Mouse (Mus musculus) induced T-regulatory cell, adult 2 months (primary cell): ENCODE results near the gene Mapk11.

Experiments
- DNase-seq: peaks from one replicate; pipeline ENCODE4 v3.0.0-alpha.2; 2012; ENCODE audit warnings: low read depth

The Mapk11 gene

DNA sequence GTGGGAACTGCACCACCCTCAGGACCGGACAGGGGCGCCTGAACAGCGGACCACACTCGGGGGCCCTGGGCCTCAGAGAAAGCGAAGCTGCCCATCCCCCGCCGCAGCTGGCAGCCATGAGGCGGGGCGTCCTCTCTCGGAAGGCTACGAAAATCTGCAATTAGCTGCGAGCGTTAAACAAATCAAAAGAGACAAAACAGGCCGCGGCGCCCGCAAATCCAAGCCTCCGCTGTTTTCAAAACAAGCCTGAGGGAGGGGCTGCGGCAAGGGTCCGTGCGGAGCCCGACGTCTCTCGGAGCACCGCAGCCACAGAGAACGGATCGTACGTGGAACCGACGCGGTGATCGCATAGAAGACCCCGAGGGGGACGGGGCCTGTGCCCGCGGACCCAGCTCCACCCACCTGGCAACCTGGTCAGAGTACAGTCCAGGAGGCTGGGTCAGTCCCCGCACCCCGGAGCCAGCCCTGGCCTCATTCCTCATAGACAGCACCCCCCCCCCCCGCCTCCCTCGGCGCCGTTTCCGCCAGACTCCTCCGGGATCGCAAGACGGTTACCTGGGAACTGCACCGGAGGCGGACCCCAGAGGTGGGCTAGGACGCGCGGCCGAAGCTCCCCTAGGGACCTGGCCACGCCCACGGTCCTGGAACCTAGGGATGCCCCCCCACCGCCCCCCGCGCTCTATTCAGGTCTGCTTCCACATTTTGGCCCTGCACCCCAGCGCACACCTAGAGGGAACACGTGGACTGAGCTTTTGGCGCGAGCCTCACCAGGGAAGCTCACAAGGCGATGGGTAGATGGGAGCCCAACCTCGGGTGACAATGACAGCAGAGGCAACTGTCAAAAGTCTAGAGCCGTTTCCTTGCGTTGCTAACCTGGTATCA, 23.8 kb upstream of the Mapk11 start:
- DNase-seq, result peak; percentile 46

DNA sequence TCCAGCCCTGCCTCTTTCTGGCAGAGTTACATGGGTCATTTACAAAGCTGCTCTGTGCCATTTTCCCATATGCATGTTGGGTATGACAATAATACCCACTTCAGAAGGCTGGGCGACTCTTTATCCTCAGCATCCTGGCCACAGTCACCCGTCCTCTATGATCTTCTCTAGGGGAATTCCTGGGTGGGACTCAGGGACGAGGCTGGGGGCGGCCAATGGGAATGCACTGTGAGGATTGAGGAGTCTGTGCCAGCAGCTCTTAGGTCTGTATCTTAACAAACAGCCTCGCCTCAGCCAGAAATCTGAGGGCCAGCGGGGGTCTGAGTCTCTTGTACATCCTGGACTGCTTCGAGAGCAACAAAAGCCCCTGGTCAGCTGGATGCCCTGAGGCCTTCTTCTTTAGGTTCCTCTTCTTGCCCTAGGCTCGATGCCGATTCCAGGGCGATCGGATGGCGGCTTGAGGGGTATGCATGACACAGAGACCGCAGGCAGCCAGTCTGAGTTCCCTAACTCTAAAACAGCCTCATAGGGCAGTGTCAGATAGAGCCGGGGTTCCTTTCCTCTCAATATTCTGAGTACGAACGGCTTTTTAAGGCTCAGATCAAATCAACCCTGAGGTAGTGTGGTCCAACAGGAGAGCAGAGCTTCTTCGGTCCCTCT, 23.0 kb upstream of the Mapk11 start:
- DNase-seq, result no peak

DNA sequence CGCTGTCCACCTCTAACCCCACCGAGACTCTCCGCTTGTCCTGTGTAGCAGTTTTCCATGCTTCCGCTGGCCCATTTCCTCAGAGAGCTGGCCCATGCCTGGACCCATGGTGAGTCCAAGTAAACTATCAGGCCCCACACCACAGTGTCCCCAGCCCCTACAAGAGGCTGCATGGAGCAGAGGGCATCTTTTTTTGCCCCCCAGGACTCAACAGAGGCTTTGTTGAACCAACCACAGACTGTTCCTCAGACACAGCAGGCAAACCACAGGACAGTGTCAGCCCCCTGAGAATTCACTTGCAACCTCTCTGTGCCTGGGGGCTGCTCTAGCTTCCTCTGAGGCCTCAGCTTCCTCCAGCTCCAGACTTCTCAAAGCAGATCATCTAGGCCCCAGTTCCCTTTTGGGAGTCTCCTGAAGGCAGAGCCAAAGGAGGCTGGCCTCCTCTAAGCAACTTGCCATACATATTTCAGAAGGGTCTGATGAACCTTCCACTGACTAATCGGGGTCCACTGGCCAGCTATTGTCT, 22.2 kb upstream of the Mapk11 start:
- no peak for DNase-seq

DNA sequence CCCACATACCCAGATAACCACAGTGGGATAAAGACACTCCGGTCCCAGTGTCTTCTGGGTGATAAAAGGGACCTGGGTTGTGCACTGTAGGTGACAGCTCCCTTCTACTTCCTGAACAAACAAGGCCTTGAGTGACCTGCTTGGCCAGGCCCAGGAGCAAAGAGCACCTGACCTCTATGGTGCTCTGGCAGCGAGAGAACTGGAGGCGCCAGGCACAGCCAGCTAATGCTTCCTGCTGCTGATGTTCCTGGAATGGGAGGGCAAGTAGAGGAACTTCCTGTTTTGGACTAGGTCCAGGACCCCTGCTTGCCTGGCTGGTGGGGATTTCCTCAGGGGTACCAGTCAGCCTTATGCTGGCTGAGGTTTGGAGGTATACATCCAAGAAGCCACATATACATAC, 20.7 kb upstream of the Mapk11 start:
- DNase-seq, result no peak

DNA sequence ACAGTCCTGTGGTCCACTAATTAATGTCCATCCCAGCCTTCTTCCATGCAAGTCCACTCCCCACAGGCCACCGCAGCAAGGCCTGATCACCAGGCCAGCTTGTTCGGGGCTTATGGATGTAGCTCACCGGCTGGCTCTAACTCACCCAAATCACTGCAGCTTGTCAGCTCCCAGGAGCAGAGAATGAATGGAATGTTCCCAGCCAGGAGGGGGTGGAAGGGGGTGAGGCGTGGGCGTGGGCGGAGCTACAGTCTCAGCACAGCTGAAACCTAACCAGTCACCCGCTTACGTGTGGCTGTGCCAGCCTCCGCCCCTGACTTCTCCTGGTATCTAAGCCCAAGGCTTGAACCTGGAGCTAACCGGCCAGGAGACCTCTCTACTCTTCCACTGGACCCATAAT, 20.0 kb upstream of the Mapk11 start:
- DNase-seq, result no peak

DNA sequence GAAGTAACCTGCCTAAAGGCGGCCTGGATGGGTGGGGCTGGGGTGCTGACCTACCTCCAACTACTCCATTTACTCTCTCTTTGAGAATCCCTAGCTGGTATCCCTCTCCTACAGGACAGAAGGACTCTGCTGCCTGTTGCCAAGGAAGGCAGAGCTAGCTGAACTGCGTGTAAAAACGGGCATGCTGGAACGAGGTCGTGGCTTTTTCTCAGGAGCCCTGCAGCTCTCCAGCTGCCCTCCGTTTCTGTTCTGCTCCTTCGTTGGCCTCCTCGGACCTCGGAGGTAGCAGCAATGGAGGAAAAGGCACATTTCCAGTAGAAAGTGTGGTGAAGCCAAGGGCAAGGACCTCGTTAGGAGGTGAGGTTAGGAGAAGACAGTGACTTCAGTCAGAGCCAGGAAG, 19.5 kb upstream of the Mapk11 start:
- no peak for DNase-seq

DNA sequence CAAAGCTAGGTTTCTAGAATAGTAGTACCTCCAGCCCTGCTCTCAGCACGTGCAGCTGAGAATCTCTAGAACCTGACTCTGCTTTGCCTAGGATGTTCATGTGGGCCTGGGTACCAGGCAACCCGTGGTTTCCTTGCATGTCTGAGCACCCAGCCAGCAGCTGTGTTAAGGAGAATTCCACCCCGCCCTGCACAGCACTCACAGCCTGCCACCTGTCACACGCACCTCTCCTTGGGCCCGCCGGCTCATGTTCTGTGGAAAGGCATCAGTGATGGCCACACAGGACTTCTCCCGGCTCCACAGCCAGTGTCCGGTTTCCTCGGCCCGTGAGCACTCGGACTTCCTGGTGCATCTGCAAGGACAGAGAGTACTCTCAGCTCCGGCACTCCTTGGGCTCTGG, 16.1 kb upstream of the Mapk11 start:
- DNase-seq, result no peak

DNA sequence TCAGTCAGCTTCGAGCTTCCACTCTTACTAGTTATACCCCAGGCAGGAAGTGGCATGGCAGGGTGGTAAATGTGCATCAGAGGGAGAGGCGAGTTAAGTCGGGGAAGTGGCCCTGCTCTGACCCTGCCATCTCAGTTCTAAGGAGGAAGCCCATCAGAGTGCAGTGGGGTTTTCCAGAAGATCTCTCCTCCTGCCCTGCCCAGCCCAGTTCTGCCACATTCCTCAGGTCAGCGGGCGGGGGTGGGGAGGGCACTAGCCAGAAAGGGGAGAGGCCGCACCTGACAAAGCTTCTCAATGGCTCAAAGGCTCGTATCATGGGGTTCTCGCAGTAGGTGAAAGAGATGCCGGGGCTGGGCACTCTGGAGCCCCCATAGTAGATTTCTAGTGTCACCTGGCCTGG, 12.0 kb upstream of the Mapk11 start:
- no peak for DNase-seq

DNA sequence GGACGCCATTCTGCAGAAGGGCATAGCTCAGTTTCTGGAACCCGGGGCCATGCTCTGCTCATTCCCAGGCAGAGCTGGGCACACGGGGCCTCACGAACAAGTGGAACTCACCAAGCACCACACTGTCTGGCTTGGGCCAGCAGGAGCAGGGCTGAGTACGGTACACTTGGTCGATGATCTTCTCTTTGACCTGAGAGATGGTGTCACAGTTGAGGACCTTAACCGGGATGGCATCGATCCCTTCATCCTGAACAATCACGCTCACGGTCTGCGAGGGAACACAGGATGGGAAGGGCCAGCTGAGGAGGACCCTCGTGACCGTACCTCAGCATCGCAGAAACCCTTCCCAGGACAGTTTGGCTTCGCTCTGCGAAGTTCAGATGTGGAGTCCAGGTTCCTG, 9.1 kb upstream of the Mapk11 start:
- no peak for DNase-seq

DNA sequence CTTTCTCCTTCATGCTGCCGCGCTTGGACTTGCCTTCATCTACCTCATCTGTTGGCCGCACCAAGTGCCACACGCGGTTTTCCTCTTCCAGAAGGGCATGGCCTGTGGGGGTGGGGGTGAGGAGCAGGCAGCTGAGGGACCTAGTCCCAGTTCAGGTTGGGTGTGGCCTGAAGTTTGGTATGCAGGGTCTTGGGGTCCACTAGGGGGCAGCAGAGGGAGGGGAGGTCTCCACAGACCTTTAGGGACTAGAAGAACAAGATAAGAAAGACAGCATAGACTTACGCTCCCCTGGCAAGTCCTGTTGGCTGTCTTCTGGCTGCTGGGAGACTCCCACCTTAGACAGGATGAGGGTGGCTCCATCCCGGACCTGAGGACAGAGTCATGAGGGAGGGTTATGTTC, 8.5 kb upstream of the Mapk11 start:
- DNase-seq, result peak; percentile 87

DNA sequence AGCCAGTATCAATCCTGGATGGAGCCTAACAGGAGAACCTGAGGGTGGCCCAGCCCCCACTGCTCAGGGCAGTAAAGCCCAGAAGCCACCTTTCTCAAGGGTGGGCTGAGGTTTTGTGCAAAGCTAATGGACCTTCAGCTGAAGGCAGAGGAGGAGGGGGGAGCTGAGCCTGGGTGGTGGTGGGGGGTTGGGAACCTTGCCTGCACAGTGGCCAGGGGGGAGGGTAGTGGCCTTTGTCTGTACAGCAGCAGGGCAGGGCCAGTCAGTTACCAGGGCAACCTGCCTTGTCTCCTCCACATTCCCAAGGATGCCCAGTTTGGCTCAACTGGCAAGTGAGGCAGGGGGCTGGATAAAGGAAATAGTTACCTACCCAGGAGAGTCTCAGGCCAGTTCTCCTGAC, 2.9 kb upstream of the Mapk11 start:
- DNase-seq, result no peak

DNA sequence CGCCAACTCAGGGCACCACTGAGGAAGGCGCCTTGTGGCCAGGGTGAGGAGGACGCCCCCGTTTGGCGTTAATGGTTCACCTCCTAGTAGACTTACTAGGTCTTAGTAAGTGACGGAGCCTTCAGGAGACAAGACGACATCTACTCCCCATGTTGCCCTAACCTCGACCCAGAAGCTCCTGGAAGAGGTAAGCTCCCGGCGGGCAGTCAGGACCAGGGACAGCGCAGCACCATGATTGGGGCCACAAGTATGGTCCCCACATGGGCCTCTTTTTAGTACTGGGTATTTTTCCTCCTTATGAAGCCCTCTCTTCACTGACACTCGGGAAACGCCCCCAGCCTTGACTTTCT, 588 bp upstream of the Mapk11 start:
- DNase-seq, result no peak

DNA sequence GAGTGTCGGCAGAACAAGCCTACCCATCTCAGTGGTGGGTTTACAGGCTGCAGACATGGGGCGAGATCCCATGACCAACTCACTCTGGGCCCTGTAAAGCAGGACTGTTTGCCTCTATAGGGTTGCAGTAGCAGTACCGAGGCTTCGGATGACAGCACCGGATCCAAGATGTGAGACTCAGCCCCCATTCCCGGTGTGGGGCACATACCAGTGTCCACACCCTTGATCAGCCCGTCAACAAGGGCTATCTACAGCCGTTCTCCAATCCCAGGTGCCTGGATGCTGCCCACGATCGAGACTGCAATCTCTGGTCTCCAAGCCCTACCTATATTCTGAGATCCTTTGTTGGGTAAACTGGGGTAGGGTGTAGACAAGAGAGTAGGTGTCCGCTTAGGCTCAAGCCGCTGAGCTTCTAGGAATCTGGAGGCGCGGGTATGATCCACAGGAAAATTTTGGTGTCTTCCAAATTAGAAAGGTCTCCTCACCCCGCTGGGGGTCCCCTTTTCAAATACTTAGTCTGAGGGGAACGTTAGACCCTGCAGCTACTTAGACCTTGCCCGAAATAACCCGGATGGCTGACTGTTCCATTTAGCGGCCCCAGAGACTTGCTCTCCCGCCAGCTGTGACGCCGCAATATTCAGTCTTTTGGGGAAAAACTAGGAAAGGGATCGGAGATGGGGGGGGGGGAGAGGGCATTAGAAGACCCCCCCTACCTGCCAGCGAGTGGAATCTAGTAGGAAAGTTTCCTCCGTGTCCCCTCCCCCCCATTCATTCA, 745 bp downstream of the Mapk11 start:
- no peak for DNase-seq

DNA sequence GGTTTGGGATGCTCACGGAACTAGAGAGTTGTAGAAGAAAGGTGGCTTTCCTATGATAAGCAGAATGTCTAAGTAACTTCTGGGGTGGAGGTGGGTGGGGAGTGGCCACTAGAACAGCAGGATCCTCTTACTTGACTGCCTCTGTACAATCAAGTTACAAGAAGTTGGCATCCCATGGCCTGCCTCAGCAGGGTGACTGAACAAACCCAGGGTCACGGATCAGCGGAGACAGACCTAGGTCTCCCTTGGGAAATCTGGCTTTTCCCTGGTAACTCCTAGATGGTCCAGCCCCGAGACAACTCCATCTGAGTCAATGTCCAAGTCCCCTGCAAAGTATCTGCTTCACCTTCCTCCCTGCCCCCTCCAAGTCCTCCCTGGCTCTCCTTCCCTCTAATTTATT, 1.5 kb downstream of the Mapk11 start:
- DNase-seq, result peak; percentile 48

DNA sequence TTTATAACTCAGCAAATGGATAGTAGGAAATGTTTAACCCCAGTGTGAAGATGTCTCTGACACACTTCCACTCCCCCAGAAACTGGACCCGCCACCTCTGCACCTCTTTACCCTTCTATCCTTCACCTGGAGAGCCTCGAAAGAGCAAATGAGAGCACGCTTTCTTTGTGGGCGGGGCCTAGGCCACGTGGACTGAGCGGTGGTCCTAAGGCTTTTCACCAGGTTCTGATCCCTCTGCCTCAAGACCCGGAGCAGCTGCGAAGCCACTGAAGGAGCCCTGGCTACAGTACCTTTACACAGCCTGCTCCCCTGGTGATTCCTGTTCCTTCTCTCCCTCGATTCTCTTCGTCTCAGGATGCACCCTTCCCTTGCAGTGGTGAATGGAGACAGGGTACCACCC, 2.0 kb downstream of the Mapk11 start:
- DNase-seq, result no peak

DNA sequence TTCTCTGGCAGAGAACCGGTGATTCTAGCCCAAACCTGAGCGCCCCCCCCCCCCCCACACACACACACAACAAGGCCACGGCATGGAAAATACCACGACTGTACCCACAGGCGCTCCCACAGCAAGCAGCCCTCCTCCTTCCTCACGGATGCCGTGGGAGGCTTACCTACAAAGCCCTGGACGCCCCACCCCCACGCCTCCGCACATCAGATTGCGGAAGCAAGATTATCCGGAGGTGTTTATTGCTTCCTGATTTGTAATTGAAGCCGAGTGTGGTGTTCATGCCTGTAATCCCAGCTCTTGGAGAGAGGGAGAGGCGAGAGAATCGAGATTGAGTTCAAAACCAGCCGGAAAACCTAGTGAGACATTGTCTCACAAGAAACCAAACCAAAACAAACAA, 2.4 kb downstream of the Mapk11 start:
- peak; percentile 88 for DNase-seq

DNA sequence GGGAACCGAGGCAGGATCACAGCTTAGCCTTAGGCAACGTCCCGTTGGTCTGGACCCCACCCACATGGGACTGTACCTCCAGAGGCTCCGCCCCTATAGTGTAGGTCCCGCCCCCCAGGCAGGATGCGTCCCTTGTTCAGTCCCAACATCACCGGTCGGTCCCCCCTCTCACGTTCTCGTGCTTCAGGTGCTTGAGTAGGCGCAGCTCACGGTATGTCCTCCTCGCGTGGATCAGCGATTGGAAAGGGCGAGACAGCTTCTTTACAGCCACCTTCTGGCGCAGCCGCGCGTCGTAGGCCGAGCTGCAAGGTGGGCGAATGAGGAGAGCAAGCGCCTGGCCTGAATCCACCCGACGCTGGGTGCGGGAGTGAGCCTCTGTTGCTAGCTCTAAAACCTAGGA, 2.9 kb downstream of the Mapk11 start:
- DNase-seq, result peak; percentile 82

DNA sequence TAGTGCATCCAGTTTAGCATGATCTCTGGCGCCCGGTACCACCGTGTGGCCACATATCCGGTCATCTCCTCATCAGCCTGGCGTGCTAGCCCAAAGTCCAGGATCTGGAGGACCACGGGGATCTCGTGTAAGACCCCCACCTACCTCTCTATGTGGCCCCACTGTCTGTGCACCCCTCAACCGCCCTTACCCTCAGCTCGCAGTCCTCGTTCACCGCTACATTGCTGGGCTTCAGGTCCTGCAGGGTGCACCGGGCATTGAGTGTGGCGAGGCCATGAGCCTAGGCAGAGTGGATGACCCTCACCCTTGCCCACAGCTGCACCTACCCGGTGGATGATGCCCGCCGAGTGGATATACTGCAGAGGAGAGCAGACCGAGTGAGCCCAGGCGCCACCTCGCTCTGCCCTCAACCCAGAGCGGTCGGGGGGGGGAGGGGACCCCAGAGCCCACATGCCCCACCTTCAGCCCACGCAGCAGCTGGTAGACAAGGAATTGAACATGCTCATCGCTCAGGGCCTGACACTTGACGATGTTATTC, 3.5 kb downstream of the Mapk11 start:
- DNase-seq, result no peak

DNA sequence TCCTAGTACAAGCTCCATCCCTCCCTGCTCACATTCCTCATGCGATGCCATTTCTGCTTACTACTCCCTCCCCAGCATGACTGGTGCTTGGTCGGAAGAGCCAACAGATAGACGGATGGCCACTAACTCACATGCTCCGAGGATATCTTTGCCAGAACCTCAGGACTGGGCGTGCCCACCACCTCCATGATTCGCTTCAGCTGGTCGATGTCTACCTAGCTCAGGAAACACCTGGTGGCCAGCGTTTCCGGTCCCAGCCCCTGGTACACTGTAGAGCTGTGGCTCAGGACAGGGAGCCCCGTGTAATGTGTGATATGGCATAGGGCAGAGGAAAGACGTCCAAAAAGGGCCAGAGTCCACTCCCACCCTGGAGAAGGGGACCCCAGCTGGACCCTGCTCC, 4.5 kb downstream of the Mapk11 start:
- no peak for DNase-seq

DNA sequence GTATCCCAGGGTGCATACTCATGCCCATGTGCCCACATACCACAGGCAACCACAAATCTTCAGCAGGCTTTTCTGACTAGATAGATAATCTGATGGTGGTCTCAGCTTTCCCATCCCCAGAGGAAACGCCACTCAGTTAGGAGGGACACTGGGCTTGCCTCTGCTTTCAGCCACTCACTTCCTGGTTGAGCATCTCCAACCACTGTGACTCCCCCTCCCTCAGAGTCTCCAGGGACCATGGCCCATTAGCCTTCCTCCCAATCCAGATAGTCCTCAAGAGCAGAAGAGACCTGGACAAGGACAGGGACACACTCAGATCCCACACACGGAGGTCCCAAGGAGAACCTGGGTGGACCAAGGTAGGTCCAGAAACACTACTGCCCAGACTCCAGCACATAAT, 6.3 kb downstream of the Mapk11 start:
- DNase-seq, result no peak

DNA sequence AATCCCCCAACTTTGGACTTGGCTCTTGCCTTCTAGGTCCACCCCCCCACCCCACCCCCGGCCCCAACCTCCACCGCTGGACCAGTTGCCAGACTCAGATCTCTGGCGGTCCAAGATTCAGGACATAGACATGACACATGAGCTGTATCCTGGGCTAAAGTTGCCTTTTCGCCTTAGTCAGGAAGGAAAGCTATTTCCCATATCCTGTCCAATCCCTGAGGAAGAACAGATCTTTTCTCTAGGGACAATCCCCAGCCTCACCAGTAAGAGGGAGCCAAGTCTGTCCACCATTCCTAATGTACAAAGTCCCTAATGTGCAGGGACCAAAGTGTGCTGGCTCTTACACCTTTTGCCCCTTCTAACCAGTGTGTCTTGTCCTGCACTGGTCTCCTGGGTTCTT, 7.5 kb downstream of the Mapk11 start:
- no peak for DNase-seq

DNA sequence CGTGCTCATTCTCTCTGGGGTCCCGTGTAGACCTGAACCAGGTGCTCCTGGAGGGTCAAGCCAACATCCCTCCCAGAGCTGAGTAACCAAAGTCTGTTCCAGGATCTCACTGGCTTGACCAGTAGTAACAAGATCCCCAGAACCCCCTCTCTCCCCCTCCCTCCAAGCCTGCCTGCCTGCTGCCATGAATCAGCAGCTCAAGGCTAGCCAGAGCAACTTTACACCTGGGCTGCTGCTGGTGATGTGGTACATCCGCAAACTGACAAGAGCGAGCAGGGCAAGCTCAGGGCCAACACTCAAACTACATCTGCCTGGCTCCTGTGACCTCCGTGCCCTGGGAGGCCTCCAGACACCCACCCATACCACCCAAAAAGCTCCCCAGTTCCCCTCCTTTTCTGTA, 8.0 kb downstream of the Mapk11 start:
- no peak for DNase-seq
